Mouse (Mus musculus) right cerebral cortex, postnatal 36 days (tissue): ENCODE data around the gene 4933402E13Rik.

Experiments
- DNase-seq, 2 experiments: peaks; one replicate each; pipeline ENCODE4 v3.0.0; 2022; ENCODE audit warnings: low spot score in 2 of 2, mixed read lengths in 1 of 2

Gene 4933402E13Rik

DNA sequence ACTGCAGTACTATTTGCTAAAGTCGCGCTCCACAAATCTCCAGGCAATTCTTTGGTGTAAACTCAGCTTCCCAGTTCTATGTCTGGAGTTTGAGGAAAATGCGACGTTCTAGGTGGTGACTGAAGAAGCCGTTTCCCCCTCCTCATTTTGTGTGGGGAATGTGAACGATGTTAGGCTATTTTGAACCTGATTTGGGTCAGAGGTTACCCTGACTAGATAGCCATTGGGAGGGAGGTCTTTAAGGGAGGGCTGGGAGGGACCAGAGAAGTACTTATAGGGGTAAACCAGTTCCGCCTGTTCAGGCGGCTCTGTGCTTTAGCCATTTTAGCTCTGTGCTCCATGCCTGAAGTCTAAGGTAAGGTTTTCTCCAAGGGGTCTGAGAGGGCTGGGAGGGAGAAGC is at the start of gene 4933402E13Rik:
Gene 4933402E13Rik, plus strand, starts transcription at position 301 of the 400 bp plus-strand sequence.
- no peak for DNase-seq
